In the genomic region with DNA sequence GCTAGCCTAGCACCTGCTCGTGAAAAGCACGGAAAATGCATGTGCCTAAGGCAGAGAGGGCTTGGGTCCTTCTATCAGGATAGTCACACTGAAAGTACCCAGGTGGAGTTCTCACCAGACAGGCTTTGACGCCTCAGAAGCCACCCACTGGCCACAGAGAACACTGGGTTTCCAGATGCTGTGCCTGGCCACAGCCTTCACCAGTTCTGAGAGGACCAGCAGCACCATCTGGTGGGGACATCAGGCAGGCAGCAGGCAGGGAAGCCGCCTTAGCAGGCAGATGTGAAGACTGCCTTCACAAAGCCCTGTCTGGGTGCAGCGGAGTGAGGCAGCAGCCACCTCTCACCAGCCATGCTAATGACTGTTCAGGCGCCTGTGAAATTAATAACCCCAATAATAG, we compare ENCODE assay signal across 9 mouse cellular contexts. TPM values are rescaled to one million over a fixed set of nuclear protein-coding genes. Genes with fewer than 3 reads are reported as not detected.
A peak's percentile ranks its signal among the peaks of the same experiment; 100 is the strongest.
DNase-seq lines count a peak whose midpoint lies in the region; ATAC-seq and TF ChIP-seq lines count a peak whose summit lies in the region.
"Had no signal": no experiment of that assay in that cellular context is flagged by ENCODE, and none has a peak within 500 bp of the region (broad histone marks: within the 10 kb centered on the region; RNA-seq: fewer than 3 reads in every experiment).

No protein-coding gene starts in this region.

- H3K4me2 ChIP-seq in CH12.LX (ENCODE audit: insufficient read depth, low read depth, poor library complexity, severe bottlenecking) = no peak overlapping the region
- no peak overlapping the region for H3K4me2 ChIP-seq in forebrain, embryonic 16.5 days (ENCODE audit: low read length)
- H3K4me2 ChIP-seq in lung, embryonic 14.5 days = no peak overlapping the region

- TF ChIP-seq CTCF in CH12.LX (conservative IDR thresholded peaks at IDR 0.05 in 1 of 2, IDR thresholded peaks at IDR 0.05 in 1 of 2; ENCODE audit: low read depth in 2 of 2, low read length in 2 of 2) = peak; percentile 61 to 99
- peak; percentile 96 for TF ChIP-seq CTCF in lung, embryonic 14.5 days (IDR thresholded peaks at IDR 0.05; ENCODE audit: low read depth)
- TF ChIP-seq CTCF in thymus, adult 2 months (IDR thresholded peaks at IDR 0.05; ENCODE audit: borderline replicate concordance, control insufficient read depth, extremely low read depth, insufficient read depth, low read length, poor library complexity) = peak; percentile 84; the same call in 1 of the 2 replicates

- H3K36me3 ChIP-seq in CH12.LX (replicated peaks in 1 of 2; ENCODE audit: control insufficient read depth in 1 of 2, insufficient read depth in 1 of 2, low read length in 1 of 2) = peaks cover 0 to 43% of the 10 kb centered on the region in 2 experiments
- no peaks in the 10 kb centered on the region for H3K36me3 ChIP-seq in forebrain, embryonic 16.5 days (ENCODE audit: control insufficient read depth, insufficient read depth)
- H3K36me3 ChIP-seq in lung, embryonic 14.5 days (ENCODE audit: insufficient read depth) = no peaks in the 10 kb centered on the region
- H3K36me3 ChIP-seq in thymus, adult 2 months (ENCODE audit: control insufficient read depth, insufficient read depth, low read length) = no peaks in the 10 kb centered on the region

- no peak overlapping the region for H3K9ac ChIP-seq in CH12.LX (ENCODE audit: insufficient read depth, low read depth)
- H3K9ac ChIP-seq in forebrain, embryonic 16.5 days (replicated peaks; ENCODE audit: low read depth, low read length) = no peak overlapping the region
- H3K9ac ChIP-seq in lung, embryonic 14.5 days = no peak overlapping the region

- H3K9me3 ChIP-seq in CH12.LX (replicated peaks; ENCODE audit: low read length) = peaks cover 3% of the 10 kb centered on the region
- H3K9me3 ChIP-seq in forebrain, embryonic 16.5 days (ENCODE audit: control insufficient read depth, low read length) = no peaks in the 10 kb centered on the region
- no peaks in the 10 kb centered on the region for H3K9me3 ChIP-seq in lung, embryonic 14.5 days (ENCODE audit: low read depth, low read length)

- peak; percentile 96 for DNase-seq in CH12.LX (ENCODE audit: extremely low read depth)
- peak; percentile 86 for DNase-seq in heart, postnatal 4 days
- peak; percentile 74 to 85 for DNase-seq in layer of hippocampus, adult 8-10 months (ENCODE audit: low spot score in 2 of 2)
- peak; percentile 86 for DNase-seq in lung, embryonic 14.5 days
- DNase-seq in ovary, postnatal 10 days (ENCODE audit: low spot score) = peak; percentile 52
- DNase-seq in thymus, adult 2 months = peak; percentile 71

- in situ Hi-C loops in CH12.LX (cut with MboI; ENCODE audit: low pct_ligation_motif_present, low pct_unique_long_range_greater_than_20kb, low sequenced_read_pairs) = loop anchor here (5.0 to 25.0 kb wide), 3 partner anchors 110 to 453 kb away; no protein-coding TSS in a partner anchor

- 0 out of 2 replicates have a peak, but pooled peaks have one; percentile 19 for TF ChIP-seq POLR2A in CH12.LX (IDR thresholded peaks at IDR 0.05; ENCODE audit: low read depth, low read length)
- no peak for TF ChIP-seq POLR2A in thymus, adult 2 months (IDR thresholded peaks at IDR 0.05; ENCODE audit: control insufficient read depth, extremely low read depth, insufficient read depth, low read length, poor library complexity)

- no peaks in the 10 kb centered on the region for H3K79me2 ChIP-seq in CH12.LX (replicated peaks; ENCODE audit: control insufficient read depth, extremely low read depth, insufficient read depth, poor library complexity, severe bottlenecking)

- H3K27ac ChIP-seq in CH12.LX (ENCODE audit: insufficient read depth, low read depth) = no peak overlapping the region
- no peak overlapping the region for H3K27ac ChIP-seq in forebrain, embryonic 16.5 days (ENCODE audit: low read length)
- H3K27ac ChIP-seq in lung, embryonic 14.5 days (ENCODE audit: low read depth) = no peak overlapping the region
- no peak overlapping the region for H3K27ac ChIP-seq in thymus, adult 2 months (ENCODE audit: control insufficient read depth, insufficient read depth, low read length)

- no peak for TF ChIP-seq EP300 in CH12.LX (IDR thresholded peaks at IDR 0.05; ENCODE audit: low read length)

- H3K4me1 ChIP-seq in CH12.LX (ENCODE audit: control insufficient read depth in 1 of 2, insufficient read depth in 2 of 2) = peaks cover 25 to 73% of the 10 kb centered on the region in 2 experiments
- no peaks in the 10 kb centered on the region; the same call in 1 of the 2 replicates for H3K4me1 ChIP-seq in forebrain, embryonic 16.5 days (replicated peaks; ENCODE audit: control insufficient read depth, insufficient read depth, low read length)
- no peaks in the 10 kb centered on the region for H3K4me1 ChIP-seq in lung, embryonic 14.5 days (ENCODE audit: insufficient read depth)
- H3K4me1 ChIP-seq in thymus, adult 2 months (replicated peaks; ENCODE audit: control insufficient read depth, insufficient read depth, low read length) = no peaks in the 10 kb centered on the region; the same call in 1 of the 2 replicates

- H3K4me3 ChIP-seq in CH12.LX (replicated peaks in 1 of 3; ENCODE audit: low read depth in 2 of 3, low read length in 2 of 3, poor library complexity in 1 of 3) = no peak overlapping the region
- H3K4me3 ChIP-seq in forebrain, embryonic 16.5 days (replicated peaks; ENCODE audit: low read length) = no peak overlapping the region
- no peak overlapping the region for H3K4me3 ChIP-seq in lung, embryonic 14.5 days (ENCODE audit: low read depth, low read length)
- no peak overlapping the region for H3K4me3 ChIP-seq in thymus, adult 2 months (ENCODE audit: control insufficient read depth, insufficient read depth, low read length)
- H3K4me3 ChIP-seq: erythroblast, embryonic 14.5 days had no signal

- WGBS in forebrain, embryonic 16.5 days = 26% methylated on average over 6 of the region's 6 CpGs
- WGBS in lung, embryonic 14.5 days = 31% methylated on average over 6 of the region's 6 CpGs
- 61% methylated on average over 6 of the region's 6 CpGs for WGBS in thymus, adult 2 months

- dilution Hi-C loops in CH12.LX (cut with MboI; ENCODE audit: extremely low pct_ligation_motif_present, extremely low pct_unique_long_range_greater_than_20kb, low sequenced_read_pairs) = no loop called here

- H3K27me3 ChIP-seq in CH12.LX (replicated peaks) = no peaks in the 10 kb centered on the region
- H3K27me3 ChIP-seq in forebrain, embryonic 16.5 days (replicated peaks; ENCODE audit: control insufficient read depth, insufficient read depth, low read length) = no peaks in the 10 kb centered on the region
- no peaks in the 10 kb centered on the region for H3K27me3 ChIP-seq in lung, embryonic 14.5 days (ENCODE audit: insufficient read depth, low read length)
- H3K27me3 ChIP-seq in thymus, adult 2 months (ENCODE audit: control insufficient read depth, insufficient read depth, low read length) = no peaks in the 10 kb centered on the region

- peak; percentile 61; the same call in 1 of the 2 replicates for ATAC-seq in cerebellum, adult (ENCODE audit: insufficient number of reproducible peaks, low FRiP score, low TSS enrichment)
- peak; percentile 93 for ATAC-seq in forebrain, embryonic 16.5 days
- peak; percentile 85 for ATAC-seq in lung, embryonic 14.5 days (ENCODE audit: insufficient read depth)

- peak; percentile 100 for TF ChIP-seq RAD21 in CH12.LX (IDR thresholded peaks at IDR 0.05; ENCODE audit: low read depth, low read length)

TF ChIP-seq in CH12.LX, 34 proteins besides CTCF, POLR2A, EP300 and RAD21 (continues in another document):
- TF ChIP-seq MXI1 (IDR thresholded peaks at IDR 0.05; ENCODE audit: low read depth, low read length) (peak; percentile 71), MAFK (IDR thresholded peaks at IDR 0.05; ENCODE audit: insufficient replicate concordance, low read length) (no peak), MYC (IDR thresholded peaks at IDR 0.05; ENCODE audit: low read depth, low read length) (peak; percentile 40; the same call in 1 of the 2 replicates), ELF1 (IDR thresholded peaks at IDR 0.05; ENCODE audit: low read depth, low read length) (peak; percentile 42; the same call in 1 of the 2 replicates), PAX5 (IDR thresholded peaks at IDR 0.05; ENCODE audit: low read length) (no peak), MEF2A (IDR thresholded peaks at IDR 0.05; ENCODE audit: borderline replicate concordance, low read depth, low read length) (peak; percentile 79), USF2 (conservative IDR thresholded peaks at IDR 0.05; ENCODE audit: low read depth, low read length) (no peak), IRF4 (IDR thresholded peaks at IDR 0.05; ENCODE audit: low read depth, low read length) (peak; percentile 82), GABPA (IDR thresholded peaks at IDR 0.05; ENCODE audit: insufficient replicate concordance, low read depth, low read length) (no peak), POLR2AphosphoS2 (IDR thresholded peaks at IDR 0.05; ENCODE audit: low read depth, low read length) (no peak), USF1 (IDR thresholded peaks at IDR 0.05; ENCODE audit: low read depth, low read length) (no peak), KAT2A (IDR thresholded peaks at IDR 0.05; ENCODE audit: insufficient replicate concordance, low read length) (no peak), ETS1 (conservative IDR thresholded peaks at IDR 0.05; ENCODE audit: low read depth, low read length) (peak; percentile 74), CHD2 (IDR thresholded peaks at IDR 0.05; ENCODE audit: low read length) (no peak), ZNF384 (IDR thresholded peaks at IDR 0.05; ENCODE audit: low read depth, low read length) (no peak), UBTF (IDR thresholded peaks at IDR 0.05; ENCODE audit: low read depth, low read length) (peak; percentile 47; the same call in 1 of the 2 replicates), TCF12 (IDR thresholded peaks at IDR 0.05; ENCODE audit: low read depth, low read length) (peak; percentile 73), MAX (IDR thresholded peaks at IDR 0.05; ENCODE audit: low read length) (peak; percentile 82), ZKSCAN1 (IDR thresholded peaks at IDR 0.05; ENCODE audit: borderline replicate concordance, low read depth, low read length) (no peak), ZC3H11A (IDR thresholded peaks at IDR 0.05; ENCODE audit: low read depth, low read length) (peak; percentile 89), JUND (conservative IDR thresholded peaks at IDR 0.05; ENCODE audit: low read depth, low read length) (no peak), TBP (conservative IDR thresholded peaks at IDR 0.05; ENCODE audit: low read depth, low read length) (no peak)

RNA-seq across cellular contexts. Expression of a gene that starts 40.7 kb away (rescaled TPM):
- total RNA-seq in CH12.LX (2012; rRNA removed) (11.1 and 12.6 TPM in 2 replicates), CH12.LX (2014; rRNA removed) (12.2 and 15.1 TPM in 2 replicates)
- 50.2 and 69.8 TPM in 2 replicates for polyA plus RNA-seq in CH12.LX (2012; ENCODE audit: insufficient read length, low read depth)
- 18.0 and 20.4 TPM in 2 replicates for polyA plus RNA-seq in forebrain, embryonic 16.5 days (2015; fragmentation: Nextera tagmentation; extraction: Ambion mirVana)
- total RNA-seq in heart, postnatal 4 days (2021) = 10 to 100 TPM; 43.5 to 46.5 TPM
- 10 to 100 TPM in 2 of 4 experiments, 1 to 10 TPM in 2; 6.2 to 13.5 (median 8.9) TPM for total RNA-seq in layer of hippocampus, adult 8-10 months (2022)
- polyA plus RNA-seq in lung, embryonic 14.5 days (2014; fragmentation: Nextera tagmentation; extraction: Ambion mirVana) = 97.1 and 99.2 TPM in 2 replicates
- 34.9 and 48.1 TPM in 2 replicates for polyA plus RNA-seq in thymus, adult 2 months (2012; rRNA removed)
